Mouse (Mus musculus) T-helper 1 cell (primary cell): Measurements from ENCODE around the gene Trim69.
"Not testable (repeated sequence)": the region's sequence is repeated elsewhere in the genome, so short reads cannot be mapped to it uniquely, and the experiment has no call there.

Experiments used
- in situ Hi-C: fragments of 300-600 bp; cut with MboI, MseI; formaldehyde crosslinking; loops from one replicate; pipeline ENCODE4 v1.15.1; 2025; ENCODE audit warnings: high pct_unique_total_duplicates

Gene Trim69

GRCm38 (mm10) chr2:122206440-122207107, 46.1 kb downstream of the Trim69 start:
- in situ Hi-C loops = no loop called here

DNA sequence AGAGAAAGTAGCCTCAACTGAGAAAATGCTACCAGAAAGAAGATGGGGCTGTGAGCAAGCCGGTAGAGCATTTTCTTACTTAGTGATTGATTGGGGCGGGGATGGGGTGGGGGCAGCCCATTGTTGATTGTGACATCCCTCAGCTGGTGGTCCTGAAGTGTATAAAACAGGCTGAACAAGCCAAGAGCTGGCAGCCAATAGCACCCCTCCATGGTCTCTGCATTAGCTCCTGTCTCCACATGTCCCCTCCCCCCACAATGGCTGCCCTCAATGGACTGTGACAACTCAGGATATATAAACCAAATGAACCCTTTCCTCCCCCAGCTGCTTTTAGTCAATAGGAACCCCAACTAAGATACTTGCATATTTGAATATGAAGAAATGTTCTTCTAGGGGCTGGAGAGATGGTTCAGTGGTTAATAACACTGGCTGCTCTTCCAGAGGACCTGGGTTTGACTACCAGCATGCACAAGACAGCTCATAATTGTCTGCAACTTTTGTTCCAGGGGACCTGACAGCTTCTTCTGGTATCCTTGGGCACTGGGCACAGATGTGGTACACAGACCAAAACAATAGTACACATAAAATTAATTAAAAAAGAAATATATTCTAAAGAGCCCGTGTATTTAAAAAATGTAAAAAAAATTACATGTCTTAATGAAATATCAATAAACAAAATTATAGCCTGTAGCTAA, 50.2 kb downstream of the Trim69 start:
- in situ Hi-C loops = no loop called here

- in situ Hi-C loops = not testable (repeated sequence)
Measured at GRCm38 (mm10) chr2:122217075-122217474, 56.6 kb downstream of the Trim69 start.

- in situ Hi-C loops = no loop called here
Measured at GRCm38 (mm10) chr2:122218234-122218633, 57.7 kb downstream of the Trim69 start.

GRCm38 (mm10) chr2:122221378-122221777, 60.9 kb downstream of the Trim69 start:
- in situ Hi-C loops = no loop called here

- in situ Hi-C loops = no loop called here
Measured at GRCm38 (mm10) chr2:122221798-122222197, 61.3 kb downstream of the Trim69 start.

GRCm38 (mm10) chr2:122222272-122222671, 61.8 kb downstream of the Trim69 start:
- in situ Hi-C loops = no loop called here

GRCm38 (mm10) chr2:122223654-122224053, 63.2 kb downstream of the Trim69 start:
- in situ Hi-C loops = no loop called here
